Mouse (Mus musculus): ENCODE results near the gene Pitx2. TPM values are rescaled to one million over a fixed set of nuclear protein-coding genes. Genes with fewer than 3 reads are reported as not detected.
A peak's percentile ranks its signal among the peaks of the same experiment; 100 is the strongest.

Gene Pitx2
- total RNA-seq, 2 experiments from 2014 or later = not detected

GRCm38 (mm10) chr3:129256283-129256682 lies 56.6 kb downstream of the Pitx2 start:
- DNase-seq (ENCODE audit: low spot score in 2 of 2) = no peak

- DNase-seq (ENCODE audit: low spot score in 2 of 2) = peak in 1 of 2 experiments; percentile 27
These were observed 57.1 kb downstream of the Pitx2 start for GRCm38 (mm10) chr3:129256766-129257165.

- DNase-seq (ENCODE audit: low spot score in 2 of 2) = no peak
These were observed 58.8 kb downstream of the Pitx2 start for GRCm38 (mm10) chr3:129258497-129258896.

Other genes starting within 250 kb of the Pitx2 start
- gene Enpep, start 132.8 kb downstream of the Pitx2 start, total RNA-seq (2021) = 1 to 10 TPM; 1.0 to 1.3 TPM